Mouse (Mus musculus) erythroblast, embryonic 14.5 days (primary cell): Measurements from ENCODE around the gene H2afz. TPM values are rescaled to one million over a fixed set of nuclear protein-coding genes. Genes with fewer than 3 reads are reported as not detected.
"Not testable (repeated sequence)": the region's sequence is repeated elsewhere in the genome, so short reads cannot be mapped to it uniquely, and the experiment has no call there.

Source experiments
- H3K27me3 ChIP-seq: 2 replicates; pipeline ENCODE4 v1.6.1; 2012; ENCODE audit warnings: inconsistent platforms; ENCODE audit not compliant: control insufficient read depth
- H3K36me3 ChIP-seq: 2 replicates; pipeline ENCODE4 v1.6.1; 2012; ENCODE audit warnings: mild to moderate bottlenecking, inconsistent platforms; ENCODE audit not compliant: control insufficient read depth
- H3K4me1 ChIP-seq: 2 replicates; pipeline ENCODE4 v1.6.1; 2012; ENCODE audit warnings: inconsistent platforms; ENCODE audit not compliant: control insufficient read depth
- H3K4me3 ChIP-seq: replicated peaks from 2 replicates; pipeline ENCODE3; 2012; ENCODE audit warnings: moderate library complexity, mild to moderate bottlenecking, inconsistent platforms
- H3K9me3 ChIP-seq: 2 replicates; pipeline ENCODE4 v1.6.1; 2012; ENCODE audit warnings: low read length, inconsistent platforms, mixed read lengths; ENCODE audit not compliant: control insufficient read depth
- GATA1 ChIP-seq: IDR thresholded peaks from 2 replicates; pipeline ENCODE4 v1.6.1; 2012; ENCODE audit warnings: low read length, inconsistent platforms, mixed read lengths
- TAL1 ChIP-seq: IDR thresholded peaks from 3 replicates; pipeline ENCODE4 v1.6.1; 2012; ENCODE audit warnings: low read length, inconsistent platforms, mixed read lengths
- polyA plus RNA-seq: library from polyadenylated mRNA; stranded (reverse); fragments of >175 nt; gene quantifications from 2 replicates; pipeline ENCODE4 v1.2.3, GENCODE M21; 2012

Gene H2afz
- polyA plus RNA-seq, 1 experiment, result 289 TPM

DNA sequence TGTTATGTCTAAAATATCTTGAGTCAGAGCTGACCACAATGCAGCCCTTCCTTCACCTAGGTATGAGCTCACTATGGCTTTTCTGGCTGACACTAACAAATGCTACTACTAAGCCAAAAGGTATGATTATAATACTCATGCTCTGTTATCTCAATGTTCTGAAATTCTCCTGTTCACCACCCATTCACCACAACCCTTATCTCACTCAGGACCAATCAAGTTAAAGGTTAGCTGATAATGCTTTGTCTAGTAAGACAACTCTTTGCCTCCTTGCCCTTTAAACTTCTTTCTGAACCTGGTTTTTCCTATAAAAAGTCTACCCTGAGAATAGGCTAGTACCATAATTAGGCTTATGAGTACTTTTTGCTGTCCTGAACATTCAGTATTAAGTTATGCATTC, 26.1 kb upstream of the H2afz start:
- H3K4me1 ChIP-seq, result peaks cover 4% of the 10 kb centered on the region
- 0 out of 2 replicates have a peak, but pooled peaks cover 2% of the 10 kb centered on the region for H3K9me3 ChIP-seq
- no peak overlapping the region for H3K4me3 ChIP-seq
- TF ChIP-seq TAL1 (no peak), GATA1 (no peak)
- no peaks in the 10 kb centered on the region for H3K36me3 ChIP-seq
- H3K27me3 ChIP-seq, result no peaks in the 10 kb centered on the region

DNA sequence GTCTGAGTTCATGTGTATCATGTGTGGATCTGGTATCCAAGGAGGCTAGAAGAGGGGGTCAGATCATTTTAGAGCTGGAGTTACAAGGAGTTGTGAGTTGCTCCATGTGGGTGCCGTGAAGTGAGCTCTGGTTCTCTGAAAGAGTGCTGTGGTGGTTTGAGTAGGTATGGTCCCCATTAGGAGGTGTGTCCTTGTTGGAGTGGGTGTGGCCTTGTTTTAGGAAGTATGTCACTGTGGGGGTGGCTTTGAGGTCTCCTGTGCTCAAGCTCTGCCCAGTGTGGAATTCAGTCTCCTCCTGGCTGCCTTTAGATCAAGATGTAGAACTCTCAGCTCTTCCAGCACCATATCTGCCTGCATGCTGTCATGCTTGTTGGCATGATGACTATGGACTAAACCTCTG, 21.3 kb upstream of the H2afz start:
- Histone ChIP-seq H3K4me3 (peak overlapping the region; percentile 30), H3K27me3 (no peaks in the 10 kb centered on the region), H3K9me3 (0 out of 2 replicates have a peak, but pooled peaks cover 2% of the 10 kb centered on the region), H3K36me3 (no peaks in the 10 kb centered on the region), H3K4me1 (peaks cover 22% of the 10 kb centered on the region)
- TF ChIP-seq TAL1, result no peak
- no peak for TF ChIP-seq GATA1

GRCm38 (mm10) chr3:137844263-137844662, 20.0 kb upstream of the H2afz start:
- Histone ChIP-seq H3K9me3 (0 out of 2 replicates have a peak, but pooled peaks cover 2% of the 10 kb centered on the region), H3K4me1 (peaks cover 22% of the 10 kb centered on the region), H3K36me3 (no peaks in the 10 kb centered on the region), H3K4me3 (no peak overlapping the region), H3K27me3 (no peaks in the 10 kb centered on the region)
- TF ChIP-seq GATA1 (no peak), TAL1 (no peak)

DNA sequence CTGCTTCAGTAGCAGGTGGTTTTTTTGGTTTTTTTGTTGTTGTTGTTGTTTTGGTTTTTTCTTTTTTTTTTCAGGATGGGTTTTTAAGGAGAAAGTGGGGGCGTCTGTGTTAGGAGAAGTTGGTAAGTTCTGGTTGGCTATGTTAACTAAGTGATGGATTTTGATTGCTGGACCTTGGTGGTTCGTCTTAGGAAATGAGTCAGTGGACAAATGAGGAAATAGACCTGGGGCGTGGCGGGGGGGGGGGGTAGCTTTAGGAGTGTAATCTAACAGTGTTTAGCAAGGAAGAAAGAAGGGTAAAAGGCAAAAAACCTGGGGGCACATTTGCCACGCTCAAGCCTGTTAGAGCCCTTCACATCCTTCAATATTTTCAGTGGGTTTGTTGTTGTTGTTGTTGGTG, 17.7 kb upstream of the H2afz start:
- Histone ChIP-seq H3K9me3 (peaks cover 6% of the 10 kb centered on the region), H3K4me3 (no peak overlapping the region), H3K27me3 (no peaks in the 10 kb centered on the region), H3K4me1 (peaks cover 28% of the 10 kb centered on the region), H3K36me3 (no peaks in the 10 kb centered on the region)
- TF ChIP-seq TAL1 (no peak), GATA1 (no peak)

GRCm38 (mm10) chr3:137848354-137848753, 15.9 kb upstream of the H2afz start:
- no peaks in the 10 kb centered on the region for H3K36me3 ChIP-seq
- TF ChIP-seq GATA1, result no peak
- TF ChIP-seq TAL1, result no peak
- peaks cover 22% of the 10 kb centered on the region for H3K4me1 ChIP-seq
- no peaks in the 10 kb centered on the region for H3K27me3 ChIP-seq
- H3K4me3 ChIP-seq, result no peak overlapping the region
- peaks cover 12% of the 10 kb centered on the region for H3K9me3 ChIP-seq

GRCm38 (mm10) chr3:137849697-137850096, 14.6 kb upstream of the H2afz start:
- Histone ChIP-seq H3K4me1 (peaks cover 12% of the 10 kb centered on the region), H3K9me3 (peaks cover 12% of the 10 kb centered on the region), H3K36me3 (no peaks in the 10 kb centered on the region), H3K4me3 (no peak overlapping the region), H3K27me3 (no peaks in the 10 kb centered on the region)
- TF ChIP-seq TAL1, result no peak
- TF ChIP-seq GATA1, result no peak

- Histone ChIP-seq H3K4me1 (peaks cover 6% of the 10 kb centered on the region), H3K4me3 (no peak overlapping the region), H3K36me3 (no peaks in the 10 kb centered on the region), H3K9me3 (peaks cover 12% of the 10 kb centered on the region), H3K27me3 (no peaks in the 10 kb centered on the region)
- no peak for TF ChIP-seq TAL1
- no peak for TF ChIP-seq GATA1
Observed at GRCm38 (mm10) chr3:137851196-137851595, 13.1 kb upstream of the H2afz start.

- not testable (repeated sequence) for H3K27me3 ChIP-seq, H3K4me3 ChIP-seq, H3K36me3 ChIP-seq, H3K4me1 ChIP-seq
- H3K9me3 ChIP-seq, result peaks cover 12% of the 10 kb centered on the region
Observed at GRCm38 (mm10) chr3:137853011-137853410, 11.3 kb upstream of the H2afz start.

GRCm38 (mm10) chr3:137855328-137855727, 9.0 kb upstream of the H2afz start:
- peaks cover 1% of the 10 kb centered on the region for H3K4me1 ChIP-seq
- peaks cover 7% of the 10 kb centered on the region; the same call in 1 of the 2 replicates for H3K27me3 ChIP-seq
- no peak overlapping the region for H3K4me3 ChIP-seq
- TF ChIP-seq TAL1, result no peak
- TF ChIP-seq GATA1, result no peak
- H3K36me3 ChIP-seq, result no peaks in the 10 kb centered on the region
- H3K9me3 ChIP-seq, result peaks cover 12% of the 10 kb centered on the region

GRCm38 (mm10) chr3:137856061-137856460, 8.2 kb upstream of the H2afz start:
- Histone ChIP-seq H3K27me3 (peaks cover 7% of the 10 kb centered on the region; the same call in 1 of the 2 replicates), H3K4me1 (peaks cover 3% of the 10 kb centered on the region), H3K36me3 (no peaks in the 10 kb centered on the region), H3K9me3 (peaks cover 10% of the 10 kb centered on the region; the same call in 1 of the 2 replicates), H3K4me3 (no peak overlapping the region)
- TF ChIP-seq TAL1, result no peak
- no peak for TF ChIP-seq GATA1
